Comparison of ENCODE assay signal across 8 mouse cellular contexts in the genomic region with DNA sequence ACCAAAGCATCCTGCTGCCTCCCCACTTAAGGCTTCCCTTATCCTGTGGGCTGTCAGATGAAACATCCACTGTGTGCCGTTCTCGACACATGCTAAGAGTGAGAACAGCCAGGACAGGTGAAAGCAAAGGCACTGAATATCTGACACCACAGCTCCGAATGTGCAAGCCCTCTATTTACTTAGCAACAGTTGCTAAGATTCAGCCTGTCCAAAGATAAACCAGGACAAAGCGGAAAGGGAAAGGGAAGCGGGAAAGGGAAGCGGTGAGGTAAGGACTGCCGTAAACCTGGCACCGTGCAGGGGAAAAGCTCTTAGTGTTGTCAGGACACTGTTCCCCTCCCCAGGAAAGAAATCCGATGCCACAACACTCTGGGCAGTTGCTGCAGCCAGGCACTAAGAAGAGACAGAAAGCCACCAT.
DNase-seq lines count a peak whose midpoint lies in the region; ATAC-seq and TF ChIP-seq lines count a peak whose summit lies in the region.

No protein-coding gene starts in this region.

- H3K27ac ChIP-seq in hindbrain, postnatal 0 days = peak overlapping the region; percentile 51
- no peak overlapping the region; the same call in 1 of the 2 replicates for H3K27ac ChIP-seq in hindbrain, embryonic 16.5 days (ENCODE audit: low read depth, low read length)

- H3K4me1 ChIP-seq in hindbrain, postnatal 0 days (ENCODE audit: insufficient read depth, low read length) = peaks cover 9% of the 10 kb centered on the region; the same call in 1 of the 2 replicates
- H3K4me1 ChIP-seq in hindbrain, embryonic 16.5 days (ENCODE audit: control insufficient read depth, insufficient read depth, low read depth, low read length) = peaks cover 17% of the 10 kb centered on the region

- no peak for TF ChIP-seq CTCF in hindbrain, postnatal 0 days (IDR thresholded peaks at IDR 0.05; ENCODE audit: low read depth)

- 47% methylated on average over 9 of the region's 9 CpGs for WGBS in hindbrain, postnatal 0 days
- WGBS in hindbrain, embryonic 16.5 days = 55% methylated on average over 9 of the region's 9 CpGs

- no peak overlapping the region for H3K4me2 ChIP-seq in hindbrain, postnatal 0 days (ENCODE audit: low read depth, low read length)
- H3K4me2 ChIP-seq in hindbrain, embryonic 16.5 days (ENCODE audit: low read length) = no peak overlapping the region

- no peak overlapping the region for H3K4me3 ChIP-seq in hindbrain, postnatal 0 days (ENCODE audit: low read length)
- H3K4me3 ChIP-seq in hindbrain, embryonic 16.5 days (ENCODE audit: low read length) = no peak overlapping the region

- peak; percentile 43 for DNase-seq in hindbrain, postnatal 0 days (ENCODE audit: low spot score)
- DNase-seq in gastrocnemius, postnatal 14 days = peak; percentile 50
- peak; percentile 30 to 48 for DNase-seq in kidney, adult 8-10 months
- peak; percentile 78 for DNase-seq in lung, postnatal 36 days
- DNase-seq in frontal cortex, postnatal 25 days (ENCODE audit: low spot score in 2 of 2) = no peak
- no peak for DNase-seq in frontal cortex, postnatal 14 days (ENCODE audit: low spot score in 2 of 2)

- ATAC-seq in hindbrain, postnatal 0 days = peak; percentile 44; the same call in 1 of the 2 replicates
- ATAC-seq in hindbrain, embryonic 16.5 days = no peak
- no peak for ATAC-seq in erythroblast, adult 5-6 weeks (replicated peaks; ENCODE audit: low FRiP score, poor library complexity, severe bottlenecking)

- no peaks in the 10 kb centered on the region for H3K36me3 ChIP-seq in hindbrain, postnatal 0 days (ENCODE audit: insufficient read depth, low read length)
- H3K36me3 ChIP-seq in hindbrain, embryonic 16.5 days (ENCODE audit: control insufficient read depth, insufficient read depth, low read length) = no peaks in the 10 kb centered on the region

- no peaks in the 10 kb centered on the region for H3K27me3 ChIP-seq in hindbrain, postnatal 0 days (ENCODE audit: insufficient read depth, low read length)
- no peaks in the 10 kb centered on the region for H3K27me3 ChIP-seq in hindbrain, embryonic 16.5 days (replicated peaks; ENCODE audit: control insufficient read depth, insufficient read depth, low read length)

- H3K9ac ChIP-seq in hindbrain, postnatal 0 days (replicated peaks; ENCODE audit: low read length) = no peak overlapping the region
- no peak overlapping the region for H3K9ac ChIP-seq in hindbrain, embryonic 16.5 days (ENCODE audit: low read depth, low read length)

- H3K9me3 ChIP-seq in hindbrain, postnatal 0 days (ENCODE audit: low read length) = no peaks in the 10 kb centered on the region
- no peaks in the 10 kb centered on the region for H3K9me3 ChIP-seq in hindbrain, embryonic 16.5 days (ENCODE audit: control insufficient read depth, low read length)

- intact Hi-C loops in gastrocnemius, postnatal 14 days (cut with DNase I; ENCODE audit: low total_unique reads) = loop anchor here (10.0 kb wide), 1 partner anchor 77 kb away; the partner anchor contains the start of gene Sorbs1

Comparison
In these comparisons a context has a peak if more than half of its experiments do, and no peak if none do; other contexts are left out.
1. DNase-seq: peak in hindbrain, postnatal 0 days (single experiment), gastrocnemius, postnatal 14 days (single experiment), kidney, adult 8-10 months (2 of 2) and lung, postnatal 36 days (single experiment); none in frontal cortex, postnatal 25 days (0 of 2) and frontal cortex, postnatal 14 days (0 of 2).